Mouse (Mus musculus) limb, embryonic 15.5 days (tissue): ENCODE results near the gene Zfhx3. TPM values are rescaled to one million over a fixed set of nuclear protein-coding genes. Genes with fewer than 3 reads are reported as not detected.

ENCODE experiments used
- ATAC-seq: fragments of 200-750 bp; cut with Nextera tagmentation; 2 replicates; pipeline ENCODE4 v1.8.0; 2017; ENCODE audit warnings: low read depth, moderate TSS enrichment; ENCODE audit not compliant: insufficient number of reproducible peaks, low FRiP score, low TSS enrichment
- H3K27ac ChIP-seq: fragments of 300-500 bp; sonication (generic); 2 replicates; pipeline ENCODE4 v1.5.1; 2015; ENCODE audit warnings: moderate library complexity, mild to moderate bottlenecking, inconsistent platforms
- H3K27me3 ChIP-seq: fragments of 300-500 bp; sonication (generic); 2 replicates; pipeline ENCODE4 v1.6.1; 2015; ENCODE audit warnings: inconsistent platforms
- H3K36me3 ChIP-seq: fragments of 300-500 bp; sonication (generic); 2 replicates; pipeline ENCODE4 v1.6.1; 2015; ENCODE audit warnings: inconsistent platforms
- H3K4me1 ChIP-seq: fragments of 300-500 bp; sonication (generic); 2 replicates; pipeline ENCODE4 v1.6.1; 2015; ENCODE audit warnings: inconsistent platforms
- H3K4me2 ChIP-seq: fragments of 300-500 bp; sonication (generic); 2 replicates; pipeline ENCODE4 v1.6.1; 2015; ENCODE audit warnings: mild to moderate bottlenecking, inconsistent platforms
- H3K4me3 ChIP-seq: fragments of 300-500 bp; sonication (generic); 2 replicates; pipeline ENCODE4 v1.5.1; 2015; ENCODE audit warnings: mild to moderate bottlenecking, inconsistent platforms
- H3K9ac ChIP-seq: fragments of 300-500 bp; sonication (generic); 2 replicates; pipeline ENCODE4 v1.6.1; 2015; ENCODE audit warnings: inconsistent platforms
- H3K9me3 ChIP-seq: fragments of 300-500 bp; sonication (generic); 2 replicates; pipeline ENCODE4 v1.6.1; 2016; ENCODE audit warnings: inconsistent platforms
- WGBS: fragments of 180-500 bp; shearing (Covaris S2); methylation state at CpG from one replicate; pipeline ENCODE4 v1.1.7; 2015; 5-methylcytosine and 5-hydroxymethylcytosine counted together
- polyA plus RNA-seq: library from polyadenylated mRNA; unstranded; fragments of >200 nt; fragmentation: Nextera tagmentation; extraction: Ambion mirVana; gene quantifications from 2 replicates; pipeline ENCODE4 v1.2.1, GENCODE M21; 2015

The Zfhx3 gene
- polyA plus RNA-seq, 1 experiment from 2014 or later: 19.3 TPM

DNA sequence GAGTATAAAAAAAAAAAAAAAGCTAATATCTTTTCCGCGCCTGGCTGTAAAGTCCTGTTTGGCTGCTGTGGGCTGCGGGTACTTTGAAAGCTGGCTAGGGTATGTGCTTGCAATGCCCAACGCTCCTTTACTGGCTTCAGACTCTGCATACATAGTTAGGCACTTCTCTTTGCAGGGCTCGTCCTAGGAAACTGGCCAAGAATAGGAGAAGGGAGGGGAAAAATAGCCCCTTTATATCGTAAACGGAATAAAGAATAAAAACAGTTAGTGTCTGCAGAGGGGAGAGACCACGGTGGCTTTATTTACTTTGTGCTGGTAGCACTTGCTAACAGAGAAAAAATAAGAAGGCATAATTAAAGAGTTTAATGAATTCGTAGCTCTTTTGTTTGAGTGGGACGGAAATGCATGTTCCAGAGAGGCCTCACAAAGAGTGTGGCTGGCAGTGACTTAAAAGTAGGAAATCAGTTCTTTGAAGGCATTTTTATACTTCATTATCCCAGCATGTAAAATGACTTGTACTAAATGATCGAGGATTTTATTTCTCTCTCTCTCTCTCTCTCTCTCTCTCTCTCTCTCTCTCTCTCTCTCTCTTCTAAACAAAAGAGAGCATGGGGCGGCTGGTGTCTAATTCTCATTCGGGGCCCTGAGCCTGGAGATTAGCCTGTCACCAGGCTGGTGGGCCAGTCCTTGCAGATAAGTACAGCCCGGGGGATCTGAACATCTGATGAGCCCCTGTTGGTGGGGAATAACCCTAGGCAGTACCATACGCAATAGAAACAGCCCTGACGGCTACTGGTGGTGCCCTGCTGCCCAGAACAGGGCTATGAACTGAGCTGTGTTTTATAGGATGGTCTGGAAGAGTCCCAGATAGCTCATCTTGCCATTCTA lies 159.8 kb downstream of the Zfhx3 start:
- WGBS: 27% methylated on average over 16 of the region's 16 CpGs
- Histone ChIP-seq H3K4me2 (peak overlapping the region; percentile 26; the same call in 1 of the 2 replicates), H3K4me3 (no peak overlapping the region), H3K9ac (no peak overlapping the region), H3K27me3 (peaks cover 6% of the 10 kb centered on the region; the same call in 1 of the 2 replicates), H3K27ac (peak overlapping the region; percentile 17; the same call in 1 of the 2 replicates), H3K36me3 (no peaks in the 10 kb centered on the region), H3K4me1 (peaks cover 20% of the 10 kb centered on the region), H3K9me3 (no peaks in the 10 kb centered on the region)
- ATAC-seq: peak; percentile 71; the same call in 1 of the 2 replicates

DNA sequence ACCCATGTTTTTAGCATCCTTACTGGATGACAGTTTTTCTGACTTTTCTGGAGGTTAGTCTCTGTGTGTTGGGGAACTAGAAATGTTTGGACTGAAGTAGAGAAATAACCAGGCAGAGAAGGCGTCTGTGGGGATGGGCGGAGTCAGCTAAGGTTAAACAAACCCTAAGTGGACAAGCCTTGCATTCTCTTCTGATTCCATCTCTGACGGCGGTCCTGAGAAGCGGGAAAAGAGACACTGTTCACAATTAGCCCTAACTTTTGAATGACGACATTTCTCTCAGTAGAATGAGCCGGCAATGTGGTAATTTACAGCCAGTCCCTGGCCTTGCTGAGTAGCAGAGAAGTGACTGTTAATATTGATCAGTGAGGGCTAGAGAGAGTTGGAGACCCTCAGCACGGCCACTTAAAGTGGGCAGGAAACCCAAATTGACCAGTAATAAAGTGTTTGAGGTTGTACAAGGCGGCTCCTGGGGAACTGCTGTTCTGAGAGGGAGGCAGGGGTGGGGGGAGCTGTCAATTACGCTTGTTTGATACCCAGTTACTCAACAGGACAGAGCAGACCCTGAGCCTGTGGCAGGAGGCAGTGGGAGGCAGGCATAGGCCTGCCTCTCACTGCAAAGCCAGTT lies 162.1 kb downstream of the Zfhx3 start:
- Histone ChIP-seq H3K4me2 (no peak overlapping the region), H3K27ac (no peak overlapping the region)

DNA sequence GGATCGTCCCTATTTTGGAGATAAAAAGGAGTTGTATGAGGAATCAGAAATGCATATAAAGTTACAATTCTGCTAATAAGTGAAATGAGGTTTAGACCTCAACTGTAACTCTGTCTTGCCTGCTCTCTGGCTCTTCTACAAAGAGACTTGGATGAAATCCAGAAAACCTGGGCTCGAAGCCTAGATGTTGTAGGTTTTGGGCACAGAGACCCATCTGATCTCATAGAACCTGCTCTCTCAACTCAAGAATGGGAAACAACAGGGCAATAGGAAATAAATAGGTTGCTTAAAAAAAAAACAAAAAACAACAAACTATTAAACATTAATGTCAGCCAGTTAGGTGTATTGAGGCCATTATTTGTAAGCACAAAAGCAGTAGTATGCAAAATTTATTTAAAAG lies 182.6 kb downstream of the Zfhx3 start:
- no peaks in the 10 kb centered on the region for H3K36me3 ChIP-seq
- ATAC-seq: no peak
- no peak overlapping the region for H3K9ac ChIP-seq
- no peak overlapping the region for H3K4me2 ChIP-seq
- no peak overlapping the region for H3K27ac ChIP-seq
- WGBS: 30% methylated on average over 2 of the region's 2 CpGs
- no peaks in the 10 kb centered on the region; the same call in 1 of the 2 replicates for H3K4me1 ChIP-seq
- no peaks in the 10 kb centered on the region for H3K9me3 ChIP-seq
- H3K27me3 ChIP-seq: no peaks in the 10 kb centered on the region
- H3K4me3 ChIP-seq: no peak overlapping the region

More for the DNA sequence above, 162.1 kb downstream of the Zfhx3 start:
- Histone ChIP-seq H3K27me3 (peaks cover 6% of the 10 kb centered on the region; the same call in 1 of the 2 replicates), H3K36me3 (no peaks in the 10 kb centered on the region), H3K4me1 (peaks cover 20% of the 10 kb centered on the region), H3K9me3 (no peaks in the 10 kb centered on the region), H3K4me3 (no peak overlapping the region), H3K9ac (no peak overlapping the region)
- no peak for ATAC-seq
- WGBS: 33% methylated on average over 10 of the region's 10 CpGs

DNA sequence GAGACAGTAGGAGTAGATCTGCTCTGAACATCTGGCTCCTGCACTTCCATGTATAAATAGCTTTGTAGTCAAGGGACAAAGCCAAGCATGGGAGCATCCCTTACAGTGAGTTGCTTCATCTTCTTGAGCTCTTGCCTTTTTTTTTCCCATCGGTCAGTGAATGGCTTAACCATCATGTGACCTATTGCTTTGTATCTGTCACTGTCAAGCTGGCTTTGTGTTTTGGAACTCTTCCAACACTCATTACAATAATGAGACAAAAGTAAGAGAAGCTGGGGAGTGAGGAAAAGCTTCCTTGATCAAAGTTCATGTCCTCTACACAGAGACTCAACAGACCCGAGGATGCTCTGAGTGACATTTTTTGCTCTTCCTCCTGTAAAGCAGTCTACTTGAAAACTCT lies 183.0 kb downstream of the Zfhx3 start:
- H3K4me1 ChIP-seq: no peaks in the 10 kb centered on the region; the same call in 1 of the 2 replicates
- ATAC-seq: no peak
- WGBS: 87% methylated on average over 2 of the region's 2 CpGs

DNA sequence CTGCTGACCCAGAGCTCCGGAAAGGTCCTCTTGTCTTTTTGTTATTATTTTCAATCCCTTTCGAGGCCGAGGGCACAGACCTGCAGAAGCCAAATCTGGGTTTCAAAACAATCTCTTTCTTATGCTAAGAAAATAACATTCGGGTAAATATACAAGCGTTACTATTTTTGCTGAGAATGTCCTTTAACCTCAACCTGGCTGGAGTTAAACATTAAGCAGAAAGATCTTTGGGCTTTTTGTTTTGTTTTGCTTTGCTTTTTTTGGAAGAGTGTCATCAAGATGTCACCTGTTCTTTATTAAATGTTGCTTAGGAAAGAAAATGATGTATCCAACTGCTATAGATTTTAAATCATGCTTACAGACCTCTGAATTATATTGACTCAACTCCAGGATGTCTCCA lies 204.1 kb downstream of the Zfhx3 start:
- H3K27ac ChIP-seq: no peak overlapping the region
- no peak for ATAC-seq
- 70% methylated on average over 5 of the region's 5 CpGs for WGBS
- no peak overlapping the region for H3K9ac ChIP-seq
- H3K4me1 ChIP-seq: no peaks in the 10 kb centered on the region
- no peaks in the 10 kb centered on the region for H3K9me3 ChIP-seq
- H3K4me2 ChIP-seq: no peak overlapping the region
- no peak overlapping the region for H3K4me3 ChIP-seq
- H3K27me3 ChIP-seq: no peaks in the 10 kb centered on the region
- no peaks in the 10 kb centered on the region for H3K36me3 ChIP-seq

More for the DNA sequence above, 183.0 kb downstream of the Zfhx3 start:
- Histone ChIP-seq H3K36me3 (no peaks in the 10 kb centered on the region), H3K9me3 (no peaks in the 10 kb centered on the region), H3K27me3 (no peaks in the 10 kb centered on the region), H3K4me3 (no peak overlapping the region), H3K27ac (no peak overlapping the region), H3K9ac (no peak overlapping the region), H3K4me2 (no peak overlapping the region)

DNA sequence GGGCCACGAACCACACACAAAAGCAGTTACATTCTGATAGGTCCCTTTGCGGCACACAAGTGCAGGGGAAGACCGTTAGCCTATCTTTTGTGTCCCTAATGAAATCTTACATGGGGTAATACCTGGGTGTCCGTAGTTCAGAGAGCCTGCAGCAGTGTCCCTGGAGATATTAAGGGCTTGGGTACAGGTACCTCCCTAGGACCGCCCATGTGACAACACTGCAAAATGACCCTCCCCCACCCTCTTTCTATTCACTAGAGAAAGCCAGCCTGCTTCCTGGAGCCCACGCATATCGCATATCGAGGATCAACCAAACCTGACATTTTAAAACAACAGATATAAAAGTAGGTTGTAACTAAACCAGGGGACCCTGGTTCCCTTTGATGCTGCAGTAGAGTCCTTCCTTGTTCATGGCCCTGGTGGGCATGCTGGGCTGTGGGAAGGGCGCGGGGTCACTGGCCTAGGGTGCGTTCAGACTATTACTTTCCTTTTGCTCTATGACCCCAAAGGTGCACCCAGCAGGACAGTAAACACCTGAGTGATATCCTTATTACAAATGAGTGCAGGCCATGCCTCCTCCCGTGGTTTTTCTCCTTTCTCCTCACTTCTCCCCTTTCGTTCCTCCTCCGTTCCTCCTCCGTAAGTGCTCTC lies 206.3 kb downstream of the Zfhx3 start:
- Histone ChIP-seq H3K36me3 (no peaks in the 10 kb centered on the region), H3K4me3 (no peak overlapping the region), H3K4me1 (no peaks in the 10 kb centered on the region), H3K9me3 (no peaks in the 10 kb centered on the region), H3K27ac (no peak overlapping the region), H3K27me3 (no peaks in the 10 kb centered on the region), H3K9ac (no peak overlapping the region), H3K4me2 (no peak overlapping the region)
- WGBS: 68% methylated on average over 15 of the region's 15 CpGs
- no peak for ATAC-seq

DNA sequence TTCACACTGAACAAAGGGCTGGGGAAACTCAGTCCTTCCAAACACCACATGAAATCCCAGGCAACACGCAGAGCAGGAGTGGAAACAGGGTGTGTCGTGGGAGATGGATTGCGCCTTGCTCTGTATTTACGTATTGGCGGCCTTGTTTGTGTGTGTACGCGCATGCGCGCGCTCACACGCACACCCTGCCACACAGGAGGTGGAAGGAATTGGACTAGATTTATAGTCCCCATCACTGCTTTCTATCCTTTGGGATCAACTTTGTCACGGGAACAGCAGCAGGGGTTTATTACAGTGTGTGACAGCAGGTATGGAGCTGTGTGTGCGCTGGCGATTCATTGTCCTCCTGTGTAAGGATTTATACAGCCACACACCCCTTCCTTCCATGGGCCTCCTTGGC lies 228.4 kb downstream of the Zfhx3 start:
- Histone ChIP-seq H3K27ac (no peak overlapping the region), H3K27me3 (no peaks in the 10 kb centered on the region), H3K4me2 (no peak overlapping the region), H3K9me3 (no peaks in the 10 kb centered on the region), H3K36me3 (no peaks in the 10 kb centered on the region), H3K4me3 (no peak overlapping the region), H3K9ac (no peak overlapping the region), H3K4me1 (no peaks in the 10 kb centered on the region)
- no peak for ATAC-seq
- 90% methylated on average over 14 of the region's 14 CpGs for WGBS

DNA sequence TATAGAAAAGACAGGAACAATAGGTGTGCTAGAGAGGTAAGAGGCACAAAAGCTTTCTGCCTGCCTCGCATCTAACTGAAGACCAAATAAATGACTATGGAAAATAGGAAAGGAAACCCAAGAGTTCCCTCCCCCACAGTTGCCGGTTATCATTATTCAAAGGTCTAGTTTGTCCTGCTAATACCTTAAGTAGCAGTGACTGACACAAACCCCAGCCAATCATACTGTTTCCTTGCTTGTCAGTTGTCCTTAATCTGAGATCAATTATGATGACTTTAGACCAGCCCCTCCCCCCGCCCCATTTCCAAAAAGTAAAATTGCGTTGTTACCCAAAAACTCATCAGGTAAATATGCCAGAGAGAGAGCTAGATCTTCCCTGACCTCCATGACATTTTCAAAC lies 240.9 kb downstream of the Zfhx3 start:
- no peak overlapping the region for H3K4me2 ChIP-seq
- H3K4me3 ChIP-seq: no peak overlapping the region
- WGBS: 88% methylated on average over 4 of the region's 4 CpGs
- H3K27ac ChIP-seq: no peak overlapping the region
- H3K27me3 ChIP-seq: no peaks in the 10 kb centered on the region
- H3K9me3 ChIP-seq: no peaks in the 10 kb centered on the region
- ATAC-seq: no peak
- H3K4me1 ChIP-seq: no peaks in the 10 kb centered on the region
- no peaks in the 10 kb centered on the region for H3K36me3 ChIP-seq
- no peak overlapping the region for H3K9ac ChIP-seq

DNA sequence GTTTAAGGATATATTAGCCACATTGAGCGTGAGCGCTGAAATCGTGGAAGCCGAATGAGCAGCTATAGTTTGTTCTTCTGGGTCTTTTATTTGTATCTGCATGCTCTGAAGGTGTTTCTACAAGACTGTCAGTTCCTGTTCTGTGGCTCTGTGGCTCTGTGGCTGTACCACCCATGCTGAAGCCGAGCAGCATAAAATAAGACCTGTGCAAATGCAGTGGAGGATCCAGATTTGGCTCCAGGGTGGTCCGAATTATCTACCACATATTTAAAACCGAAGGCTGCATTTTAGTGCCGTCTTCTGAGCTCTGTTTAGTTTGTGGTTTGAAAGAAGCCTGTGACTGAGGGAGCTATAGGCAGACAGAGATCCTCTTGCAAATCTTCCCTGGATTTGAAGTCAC lies 241.5 kb downstream of the Zfhx3 start:
- H3K9ac ChIP-seq: no peak overlapping the region
- ATAC-seq: no peak
- H3K4me1 ChIP-seq: no peaks in the 10 kb centered on the region
- no peak overlapping the region for H3K4me2 ChIP-seq
- no peak overlapping the region for H3K27ac ChIP-seq
- 61% methylated on average over 8 of the region's 8 CpGs for WGBS
- no peak overlapping the region for H3K4me3 ChIP-seq
- H3K9me3 ChIP-seq: no peaks in the 10 kb centered on the region
- no peaks in the 10 kb centered on the region for H3K27me3 ChIP-seq
- no peaks in the 10 kb centered on the region for H3K36me3 ChIP-seq

DNA sequence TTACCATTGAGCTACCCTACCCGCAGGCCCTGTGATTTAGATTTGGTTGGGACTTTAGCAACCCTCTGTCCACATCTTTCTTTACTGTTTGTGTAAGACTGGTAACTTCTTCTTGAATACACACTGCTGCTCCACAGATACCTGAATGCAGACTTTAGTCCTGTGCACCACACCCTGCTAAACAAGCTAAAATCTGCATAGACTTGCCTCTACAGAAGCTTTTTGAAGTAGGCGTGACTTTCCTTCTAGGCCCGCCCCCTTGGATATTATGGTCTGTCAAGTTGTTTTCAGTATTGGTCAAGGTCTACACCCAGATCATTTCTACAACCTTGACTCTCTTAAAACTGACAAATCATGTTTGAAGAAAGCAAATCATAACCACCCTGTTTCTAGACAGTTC lies 243.8 kb downstream of the Zfhx3 start:
- H3K4me1 ChIP-seq: no peaks in the 10 kb centered on the region
- no peaks in the 10 kb centered on the region for H3K27me3 ChIP-seq
- H3K4me3 ChIP-seq: no peak overlapping the region
- WGBS: 74% methylated on average over 3 of the region's 3 CpGs
- H3K4me2 ChIP-seq: no peak overlapping the region
- no peak overlapping the region for H3K9ac ChIP-seq
- H3K27ac ChIP-seq: no peak overlapping the region
- no peaks in the 10 kb centered on the region for H3K36me3 ChIP-seq
- no peaks in the 10 kb centered on the region for H3K9me3 ChIP-seq
- ATAC-seq: no peak

DNA sequence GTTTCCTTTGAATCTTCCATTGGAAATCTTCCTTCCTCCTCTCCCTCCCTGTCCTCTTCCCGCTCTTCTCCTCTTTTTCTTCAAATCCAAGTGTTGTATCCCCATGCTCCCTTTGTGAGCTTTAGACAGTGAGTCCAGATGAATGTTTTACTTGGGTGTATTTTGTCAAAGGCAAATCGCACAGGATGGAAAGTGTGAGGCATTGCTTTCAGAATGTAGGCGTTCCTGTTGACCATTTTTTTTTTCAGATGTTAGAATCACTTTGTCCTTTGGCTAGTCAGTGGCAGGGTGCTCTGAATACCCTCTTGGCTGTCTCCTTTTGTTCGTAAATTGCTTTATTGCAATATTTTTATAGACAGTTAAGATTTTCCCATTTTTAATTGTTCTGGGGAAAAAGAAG lies 245.6 kb downstream of the Zfhx3 start:
- ATAC-seq: no peak
- Histone ChIP-seq H3K27ac (no peak overlapping the region), H3K9me3 (no peaks in the 10 kb centered on the region), H3K4me3 (no peak overlapping the region), H3K4me2 (no peak overlapping the region), H3K9ac (no peak overlapping the region), H3K27me3 (no peaks in the 10 kb centered on the region), H3K4me1 (no peaks in the 10 kb centered on the region), H3K36me3 (no peaks in the 10 kb centered on the region)
- WGBS: 75% methylated on average over 4 of the region's 4 CpGs

DNA sequence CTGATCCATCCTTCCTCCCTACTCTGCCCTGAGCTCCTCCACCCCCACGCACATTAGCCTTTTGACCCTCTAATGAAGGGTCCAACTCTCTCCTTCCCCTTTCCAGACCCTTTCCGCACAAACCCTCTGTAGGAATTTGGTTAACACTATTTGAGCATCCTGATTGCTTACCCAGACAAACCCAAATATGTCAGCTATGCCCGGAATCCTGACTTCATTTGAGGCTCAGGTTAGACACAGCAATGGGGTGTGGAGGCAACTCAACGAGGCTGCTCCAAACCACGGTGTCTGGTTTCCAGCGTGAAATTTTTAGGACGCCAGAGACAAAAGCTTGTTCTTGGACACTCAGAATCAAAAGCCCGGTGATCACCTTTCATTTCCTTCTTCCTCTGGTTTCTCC lies 252.1 kb downstream of the Zfhx3 start:
- H3K27ac ChIP-seq: no peak overlapping the region

More for the DNA sequence above, 252.1 kb downstream of the Zfhx3 start:
- Histone ChIP-seq H3K4me1 (0 out of 2 replicates have a peak, but pooled peaks cover 2% of the 10 kb centered on the region), H3K27me3 (no peaks in the 10 kb centered on the region), H3K4me2 (no peak overlapping the region), H3K9ac (no peak overlapping the region), H3K4me3 (no peak overlapping the region), H3K36me3 (no peaks in the 10 kb centered on the region), H3K9me3 (no peaks in the 10 kb centered on the region)
- ATAC-seq: no peak
- WGBS: 25% methylated on average over 8 of the region's 8 CpGs
